Mouse (Mus musculus) CD8-positive naive resting alpha-beta T cell, adult 57 days (primary cell): ENCODE data around the gene Qprt. TPM values are rescaled to one million over a fixed set of nuclear protein-coding genes. Genes with fewer than 3 reads are reported as not detected.

Experiments
- total RNA-seq: library from RNA; stranded (reverse); gene quantifications from one replicate; pipeline ENCODE4 v1.2.4, GENCODE M21; 2023

Gene Qprt
- 37.4 TPM for total RNA-seq

GRCm38 (mm10) chr7:127121911-127122270 lies at the start of gene Qprt:
Qprt (minus strand) TSS chr7:127122226.

GRCm38 (mm10) chr7:127137262-127138017 lies 15.4 kb upstream of the Qprt start, which contains the start of gene Spn:
Spn (minus strand) TSS chr7:127137823.

GRCm38 (mm10) chr7:127091114-127091896 lies 30.7 kb downstream of the Qprt start, which contains the start of gene AI467606:
AI467606 (plus strand) TSS chr7:127091359.

GRCm38 (mm10) chr7:127087278-127088010 lies 34.6 kb downstream of the Qprt start, which contains the start of gene Zg16:
Zg16 (minus strand) TSS chr7:127087328.

Other genes with a start within 250 kb of the Qprt start
- gene Taok2, start 237.5 kb downstream of the Qprt start, total RNA-seq: 95.7 TPM
- gene Tmem219, start 199.3 kb downstream of the Qprt start, total RNA-seq: 26.0 TPM
- 36.8 TPM for gene Kctd13, start 193.3 kb downstream of the Qprt start, total RNA-seq
- not detected for gene Asphd1, start 172.6 kb downstream of the Qprt start, total RNA-seq
- gene Sez6l2, start 171.7 kb downstream of the Qprt start, total RNA-seq: 6.5 TPM
- 125 TPM for gene Cdipt, start 146.3 kb downstream of the Qprt start, total RNA-seq
- not detected for gene Cdiptos, start 146.1 kb downstream of the Qprt start, total RNA-seq
- 25.6 TPM for gene Mvp, start 107.6 kb downstream of the Qprt start, total RNA-seq
- not detected for gene Pagr1b, start 105.7 kb downstream of the Qprt start, total RNA-seq
- 3.0 TPM for gene Pagr1a, start 104.9 kb downstream of the Qprt start, total RNA-seq
- 43.4 TPM for gene Gm42742, start 101.1 kb downstream of the Qprt start, total RNA-seq
- gene Prrt2, start 101.0 kb downstream of the Qprt start, total RNA-seq: 2.1 TPM
- gene Maz, start 95.2 kb downstream of the Qprt start, total RNA-seq: 202 TPM
- gene Kif22, start 79.8 kb downstream of the Qprt start, total RNA-seq: 2.7 TPM
- gene Zg16, start 34.9 kb downstream of the Qprt start, total RNA-seq: 4.4 TPM
- gene AI467606, start 30.9 kb downstream of the Qprt start, total RNA-seq: 73.9 TPM
- 313 TPM for gene Spn, start 15.6 kb upstream of the Qprt start, total RNA-seq
- 70.5 TPM for gene Cd2bp2, start 73.8 kb upstream of the Qprt start, total RNA-seq
- gene Tbc1d10b, start 86.2 kb upstream of the Qprt start, total RNA-seq: 51.7 TPM
- 24.1 TPM for gene Mylpf, start 86.7 kb upstream of the Qprt start, total RNA-seq
- gene Zfp553, start 110.8 kb upstream of the Qprt start, total RNA-seq: 9.8 TPM
- 581 TPM for gene Sept1, start 110.9 kb upstream of the Qprt start, total RNA-seq
- 15.3 TPM for gene Zfp771, start 122.0 kb upstream of the Qprt start, total RNA-seq
- gene Dctpp1, start 138.5 kb upstream of the Qprt start, total RNA-seq: 20.0 TPM
- gene Sephs2, start 151.8 kb upstream of the Qprt start, total RNA-seq: 27.3 TPM
- 187 TPM for gene Itgal, start 174.0 kb upstream of the Qprt start, total RNA-seq
- not detected for gene Zfp768, start 223.4 kb upstream of the Qprt start, total RNA-seq